Mouse (Mus musculus) kidney, adult 2 months (tissue): Measurements from ENCODE around the gene Cmpk2.

Experiments
- CTCF ChIP-seq: fragments of 200-500 bp; conservative IDR thresholded peaks from 2 replicates; pipeline ENCODE4 v1.5.1; 2011; ENCODE audit warnings: low read depth, mild to moderate bottlenecking, control low read depth, low read length, moderate library complexity, mixed read lengths; ENCODE audit not compliant: insufficient read depth, insufficient read length
- POLR2A ChIP-seq: fragments of 200-500 bp; IDR thresholded peaks from one replicate; pipeline ENCODE4 v1.6.1; 2011; ENCODE audit warnings: low read depth, low read length, control low read depth

DNA sequence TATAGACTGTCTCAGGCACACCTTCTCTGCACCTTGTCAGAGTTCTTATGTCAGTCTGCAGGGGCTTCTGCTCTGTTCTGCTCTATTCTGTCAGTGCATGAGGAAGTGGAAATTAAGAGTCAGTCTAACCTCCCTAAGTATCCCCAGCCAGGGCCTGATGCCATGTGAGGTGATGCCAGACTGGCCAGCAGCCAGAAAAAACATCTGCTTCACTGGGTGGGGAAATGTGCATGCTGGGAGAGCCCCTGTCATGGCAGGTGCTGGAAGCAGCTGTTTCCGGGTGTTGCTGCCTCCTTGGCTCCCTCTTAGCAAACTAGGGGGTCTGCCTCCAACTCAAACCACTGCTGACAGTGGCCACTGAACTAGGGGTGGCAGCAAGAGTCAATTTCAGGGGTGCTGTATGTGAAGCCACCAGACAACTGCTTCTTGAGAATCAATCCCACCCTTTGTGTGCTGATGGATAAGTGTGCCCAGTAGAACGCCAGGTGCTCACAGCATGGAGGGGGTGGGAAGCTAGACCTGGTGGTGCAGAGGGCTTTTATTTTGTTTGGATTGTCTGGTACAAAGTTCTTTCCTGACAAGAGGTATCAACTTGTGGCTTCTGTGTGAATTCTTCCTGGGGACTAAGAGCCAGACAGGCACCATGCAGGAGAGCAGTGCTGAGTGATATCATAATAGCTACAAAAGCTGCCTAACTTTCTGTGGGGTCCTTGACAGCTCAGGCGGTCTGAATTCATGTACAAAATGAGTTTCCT, 56.1 kb downstream of the Cmpk2 start:
- TF ChIP-seq CTCF: no peak
- TF ChIP-seq POLR2A: no peak
